Mouse (Mus musculus) lung, adult 2 months (tissue): ENCODE results near the gene Ppp1r3d.

ENCODE experiments used
- CTCF ChIP-seq: fragments of 200-500 bp; IDR thresholded peaks from 2 replicates; pipeline ENCODE4 v1.5.1; 2011; ENCODE audit warnings: mild to moderate bottlenecking, low read length, control low read depth; ENCODE audit not compliant: insufficient read depth
- POLR2A ChIP-seq: fragments of 200-500 bp; IDR thresholded peaks from 2 replicates; pipeline ENCODE4 v1.6.1; 2011; ENCODE audit warnings: low read depth, mild to moderate bottlenecking, control low read depth, low read length, borderline replicate concordance; ENCODE audit errors: extremely low read depth

DNA sequence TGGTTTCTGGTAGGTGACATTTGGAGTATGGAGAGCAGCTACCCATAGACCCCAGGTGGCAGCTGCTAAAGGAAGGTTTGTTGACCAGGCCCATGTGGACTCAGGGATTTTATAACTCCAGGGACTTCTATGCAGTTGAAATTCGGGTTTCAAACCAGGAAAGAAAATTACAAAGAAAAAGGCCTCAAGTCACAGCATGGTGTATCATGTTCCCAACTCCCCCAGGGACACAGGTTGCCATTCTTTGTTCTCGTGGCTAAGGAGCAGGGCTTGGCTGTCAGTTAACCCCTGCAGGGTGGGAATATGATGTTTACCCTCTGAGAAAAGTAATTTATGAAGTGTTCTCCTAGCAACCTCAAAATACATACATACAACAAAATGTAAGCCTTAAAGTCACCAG lies 36.0 kb upstream of the Ppp1r3d start:
- TF ChIP-seq POLR2A, result no peak
- TF ChIP-seq CTCF, result no peak
